Mouse (Mus musculus): ENCODE measurements around the gene Cd4. TPM values are rescaled to one million over a fixed set of nuclear protein-coding genes. Genes with fewer than 3 reads are reported as not detected.
A peak's percentile ranks its signal among the peaks of the same experiment; 100 is the strongest.
"Not testable (repeated sequence)": the region's sequence is repeated elsewhere in the genome, so short reads cannot be mapped to it uniquely, and the experiment has no call there.

Cd4 gene
- polyA plus RNA-seq, 1 experiment = 5.8 TPM

GRCm38 (mm10) chr6:124839805-124840204 is 48.2 kb downstream of the Cd4 start:
- H3K27ac ChIP-seq (ENCODE audit: insufficient read depth, low read depth, low read length) = no peak overlapping the region
- no peaks in the 10 kb centered on the region for H3K4me1 ChIP-seq (ENCODE audit: control insufficient read depth, insufficient read depth, insufficient read length, low read length)
- no peaks in the 10 kb centered on the region for H3K27me3 ChIP-seq (ENCODE audit: control insufficient read depth, insufficient read depth, low read length)
- H3K36me3 ChIP-seq (ENCODE audit: control insufficient read depth, insufficient read depth, low read length) = no peaks in the 10 kb centered on the region
- 21% methylated on average over 8 of the region's 8 CpGs for WGBS
- no peak overlapping the region for H3K4me3 ChIP-seq (ENCODE audit: low read depth, low read length)
- TF ChIP-seq POLR2A (IDR thresholded peaks at IDR 0.05; ENCODE audit: low read depth, low read length) = no peak
- no peak for TF ChIP-seq CTCF (IDR thresholded peaks at IDR 0.05; ENCODE audit: extremely low read depth, insufficient read length, insufficient replicate concordance, low read depth, low read length)

- Histone ChIP-seq H3K4me3 (ENCODE audit: low read depth, low read length) (no peak overlapping the region), H3K36me3 (ENCODE audit: control insufficient read depth, insufficient read depth, low read length) (peaks cover 1% of the 10 kb centered on the region; the same call in 1 of the 2 replicates), H3K27ac (ENCODE audit: insufficient read depth, low read depth, low read length) (no peak overlapping the region), H3K27me3 (ENCODE audit: control insufficient read depth, insufficient read depth, low read length) (no peaks in the 10 kb centered on the region), H3K4me1 (ENCODE audit: control insufficient read depth, insufficient read depth, insufficient read length, low read length) (no peaks in the 10 kb centered on the region)
- TF ChIP-seq CTCF (IDR thresholded peaks at IDR 0.05; ENCODE audit: extremely low read depth, insufficient read length, insufficient replicate concordance, low read depth, low read length) = no peak
- WGBS = 69% methylated on average over 7 of the region's 7 CpGs
Observed at GRCm38 (mm10) chr6:124836411-124836810, 51.6 kb downstream of the Cd4 start.

DNA sequence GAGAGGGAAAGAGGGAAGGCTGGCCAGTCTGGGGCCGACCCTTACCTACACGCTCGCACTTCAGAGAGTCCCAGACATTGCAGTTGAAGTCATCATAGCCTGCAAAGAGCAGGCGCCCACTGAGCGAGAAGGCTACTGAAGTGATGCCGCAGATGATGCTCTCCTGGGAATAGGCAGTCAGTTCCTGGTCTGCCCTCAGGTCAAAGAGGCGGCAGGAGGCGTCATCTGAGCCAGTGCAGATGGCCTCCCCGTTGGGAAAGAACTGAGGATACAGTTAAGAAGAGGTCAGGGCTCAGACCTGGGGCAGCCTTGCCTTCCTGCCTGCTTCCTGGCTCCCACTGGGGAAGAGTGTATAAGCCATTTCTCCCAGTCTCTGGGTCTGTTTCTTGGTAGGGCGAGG is 52.5 kb downstream of the Cd4 start:
- Histone ChIP-seq H3K27ac (ENCODE audit: insufficient read depth, low read depth, low read length) (no peak overlapping the region), H3K4me3 (ENCODE audit: low read depth, low read length) (no peak overlapping the region), H3K36me3 (ENCODE audit: control insufficient read depth, insufficient read depth, low read length) (peaks cover 1% of the 10 kb centered on the region; the same call in 1 of the 2 replicates), H3K4me1 (ENCODE audit: control insufficient read depth, insufficient read depth, insufficient read length, low read length) (no peaks in the 10 kb centered on the region), H3K27me3 (ENCODE audit: control insufficient read depth, insufficient read depth, low read length) (no peaks in the 10 kb centered on the region)
- TF ChIP-seq CTCF (IDR thresholded peaks at IDR 0.05; ENCODE audit: extremely low read depth, insufficient read length, insufficient replicate concordance, low read depth, low read length) (no peak), POLR2A (IDR thresholded peaks at IDR 0.05; ENCODE audit: low read depth, low read length) (no peak)
- WGBS = 86% methylated on average over 10 of the region's 10 CpGs

DNA sequence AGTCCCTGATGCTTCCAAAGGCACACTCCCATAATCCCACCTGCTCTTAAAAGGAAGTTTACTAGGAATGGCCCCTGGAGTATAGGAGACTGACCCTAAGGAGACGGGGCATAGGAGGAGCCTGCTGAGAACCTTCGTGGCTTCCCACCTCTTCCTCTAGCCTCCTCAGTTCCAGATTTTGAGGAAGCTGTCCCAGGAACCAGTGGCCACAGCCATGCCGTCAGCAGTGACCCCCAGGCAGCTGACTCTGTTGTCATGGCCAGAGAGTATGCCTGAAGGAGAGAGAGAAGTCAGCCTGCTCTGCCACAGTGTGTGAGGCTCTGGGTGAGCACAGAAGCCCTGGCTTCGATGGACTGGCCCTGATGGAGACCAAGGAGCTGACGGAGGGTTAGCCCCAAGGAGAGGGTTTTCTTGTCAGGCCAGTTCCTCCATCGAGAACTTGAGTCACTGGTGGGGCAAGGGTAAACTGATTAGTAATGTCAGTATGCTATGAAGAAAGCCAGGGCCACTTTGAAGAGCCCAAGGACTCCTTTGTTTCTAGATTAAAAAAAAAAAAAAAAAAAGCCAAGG is 53.4 kb downstream of the Cd4 start:
- 73% methylated on average over 6 of the region's 6 CpGs for WGBS
- Histone ChIP-seq H3K27me3 (ENCODE audit: control insufficient read depth, insufficient read depth, low read length) (no peaks in the 10 kb centered on the region), H3K27ac (ENCODE audit: insufficient read depth, low read depth, low read length) (no peak overlapping the region), H3K4me1 (ENCODE audit: control insufficient read depth, insufficient read depth, insufficient read length, low read length) (peaks cover 3% of the 10 kb centered on the region), H3K4me3 (ENCODE audit: low read depth, low read length) (no peak overlapping the region), H3K36me3 (ENCODE audit: control insufficient read depth, insufficient read depth, low read length) (peaks cover 1% of the 10 kb centered on the region; the same call in 1 of the 2 replicates)
- TF ChIP-seq CTCF (IDR thresholded peaks at IDR 0.05; ENCODE audit: extremely low read depth, insufficient read length, insufficient replicate concordance, low read depth, low read length) (no peak), POLR2A (IDR thresholded peaks at IDR 0.05; ENCODE audit: low read depth, low read length) (no peak)

- WGBS = 88% methylated on average over 8 of the region's 8 CpGs
- no peak overlapping the region for H3K4me3 ChIP-seq (ENCODE audit: low read depth, low read length)
- H3K27me3 ChIP-seq (ENCODE audit: control insufficient read depth, insufficient read depth, low read length) = no peaks in the 10 kb centered on the region
- peaks cover 9% of the 10 kb centered on the region for H3K4me1 ChIP-seq (ENCODE audit: control insufficient read depth, insufficient read depth, insufficient read length, low read length)
- H3K27ac ChIP-seq (ENCODE audit: insufficient read depth, low read depth, low read length) = no peak overlapping the region
- TF ChIP-seq POLR2A (IDR thresholded peaks at IDR 0.05; ENCODE audit: low read depth, low read length) = no peak
- no peak for TF ChIP-seq CTCF (IDR thresholded peaks at IDR 0.05; ENCODE audit: extremely low read depth, insufficient read length, insufficient replicate concordance, low read depth, low read length)
- H3K36me3 ChIP-seq (ENCODE audit: control insufficient read depth, insufficient read depth, low read length) = peaks cover 1% of the 10 kb centered on the region; the same call in 1 of the 2 replicates
Observed at GRCm38 (mm10) chr6:124831649-124832048, 56.4 kb downstream of the Cd4 start.

GRCm38 (mm10) chr6:124831199-124831598 is 56.8 kb downstream of the Cd4 start:
- not testable (repeated sequence) for H3K4me3 ChIP-seq (ENCODE audit: low read depth, low read length); H3K27ac ChIP-seq (ENCODE audit: insufficient read depth, low read depth, low read length); H3K27me3 ChIP-seq (ENCODE audit: control insufficient read depth, insufficient read depth, low read length); H3K4me1 ChIP-seq (ENCODE audit: control insufficient read depth, insufficient read depth, insufficient read length, low read length); H3K36me3 ChIP-seq (ENCODE audit: control insufficient read depth, insufficient read depth, low read length)
- 92% methylated on average over 4 of the region's 4 CpGs for WGBS

DNA sequence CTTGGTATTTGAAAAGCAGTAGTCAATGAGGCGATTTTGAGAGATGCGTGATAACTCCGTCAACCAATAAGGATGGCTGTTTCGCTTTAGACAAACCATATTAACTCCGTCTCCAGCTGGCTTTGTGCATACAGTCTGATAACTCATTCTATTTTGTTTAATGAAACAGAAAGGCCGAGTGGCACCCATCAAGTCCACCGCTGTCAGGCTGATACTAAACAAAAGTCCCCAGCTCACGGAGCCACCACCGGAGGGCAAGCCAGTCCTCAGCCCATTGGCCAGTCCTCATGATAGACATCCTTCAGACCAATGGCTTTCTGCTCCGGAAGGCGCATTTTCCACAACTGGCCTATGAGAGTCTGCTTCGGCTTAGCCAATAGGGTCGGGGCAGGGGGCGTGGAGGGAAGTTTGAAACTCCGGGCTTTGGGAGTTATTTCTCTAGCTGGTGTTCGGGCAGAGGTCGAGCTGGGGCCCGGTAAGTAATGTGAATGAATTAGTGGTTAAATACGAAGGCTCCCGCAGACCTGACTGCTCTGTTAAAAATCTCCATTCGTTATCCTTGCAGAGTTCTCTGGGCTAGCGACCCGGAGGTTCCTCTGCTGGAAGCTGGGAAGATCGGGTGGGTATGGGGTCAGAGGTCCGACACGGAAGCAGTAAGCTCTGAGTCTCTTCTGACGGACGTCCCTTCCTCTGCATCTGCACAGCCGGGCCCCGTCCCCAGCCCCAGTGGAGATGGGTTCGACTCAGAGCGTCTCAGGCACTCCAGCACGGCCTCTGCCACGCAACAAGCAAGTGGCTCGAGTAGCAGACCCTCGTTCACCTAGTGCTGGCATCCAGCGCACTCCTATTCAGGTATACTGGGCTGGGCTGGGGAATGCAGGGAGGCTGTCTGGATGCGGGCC is 58.0 kb downstream of the Cd4 start:
- WGBS = under 1% methylated on average over 38 of the region's 38 CpGs
- TF ChIP-seq CTCF (IDR thresholded peaks at IDR 0.05; ENCODE audit: extremely low read depth, insufficient read length, insufficient replicate concordance, low read depth, low read length) (0 out of 2 replicates have a peak, but pooled peaks have one; percentile 17), POLR2A (IDR thresholded peaks at IDR 0.05; ENCODE audit: low read depth, low read length) (peak; percentile 15; the same call in 1 of the 2 replicates)
- no peaks in the 10 kb centered on the region for H3K27me3 ChIP-seq (ENCODE audit: control insufficient read depth, insufficient read depth, low read length)
- peaks cover 9% of the 10 kb centered on the region for H3K36me3 ChIP-seq (ENCODE audit: control insufficient read depth, insufficient read depth, low read length)
- peaks cover 9% of the 10 kb centered on the region for H3K4me1 ChIP-seq (ENCODE audit: control insufficient read depth, insufficient read depth, insufficient read length, low read length)
- H3K4me3 ChIP-seq (ENCODE audit: low read depth, low read length) = peak overlapping the region; percentile 71
- H3K27ac ChIP-seq (ENCODE audit: insufficient read depth, low read depth, low read length) = peak overlapping the region; percentile 89

All from small intestine, adult 2 months (tissue).